Mouse (Mus musculus) liver, postnatal 0 days (tissue): ENCODE measurements around the gene Crabp1.

Experiments used
- CTCF ChIP-seq: sonication (generic); IDR thresholded peaks from 2 replicates; pipeline ENCODE4 v1.5.1; 2016; ENCODE audit warnings: antibody characterized with exemption, low read depth
- EP300 ChIP-seq: IDR thresholded peaks from 2 replicates; pipeline ENCODE4 v1.6.1; 2016; ENCODE audit warnings: antibody characterized with exemption, low read depth, mild to moderate bottlenecking

DNA sequence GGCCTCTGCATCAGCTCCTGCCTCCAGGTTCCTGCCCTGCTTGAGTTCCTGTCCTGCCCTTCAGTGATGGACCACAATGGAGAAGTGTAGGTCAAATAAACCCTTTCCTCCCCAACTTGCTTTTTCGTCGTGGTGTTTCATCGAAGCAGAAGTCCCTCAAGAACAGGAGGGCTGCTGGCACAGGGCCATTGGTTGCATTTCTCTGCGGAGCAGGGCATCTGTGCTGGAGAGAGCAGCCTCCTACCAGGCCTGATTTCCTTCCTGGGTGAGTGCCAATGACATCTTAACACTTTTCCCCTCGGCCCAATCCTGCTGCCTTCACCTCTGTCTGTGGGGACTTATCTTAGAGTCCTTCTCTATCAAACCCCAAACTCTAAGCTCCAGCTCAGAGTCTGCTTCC lies 25.7 kb downstream of the Crabp1 start:
- no peak for TF ChIP-seq CTCF
- no peak for TF ChIP-seq EP300
